Mouse (Mus musculus): ENCODE data around the gene Nmu. TPM values are rescaled to one million over a fixed set of nuclear protein-coding genes. Genes with fewer than 3 reads are reported as not detected.

Gene Nmu
- polyA plus RNA-seq, 1 experiment, result 0.21 TPM

- DNase-seq (ENCODE audit: low read depth), result no peak
- TF ChIP-seq POLR2A (IDR thresholded peaks at IDR 0.05; ENCODE audit: borderline replicate concordance, extremely low read depth, insufficient read depth, insufficient read length, poor library complexity, severe bottlenecking) (no peak), CTCF (IDR thresholded peaks at IDR 0.05; ENCODE audit: borderline replicate concordance, extremely low read depth, insufficient read depth, insufficient read length) (no peak)
Measured at GRCm38 (mm10) chr5:76283890-76284289, 79.7 kb downstream of the Nmu start.

Other genes starting within 250 kb of the Nmu start
- gene Srd5a3, start 223.5 kb downstream of the Nmu start, polyA plus RNA-seq (2012; rRNA removed), result 13.6 and 14.2 TPM in 2 replicates
- 63.6 and 73.5 TPM in 2 replicates for gene Tmem165, start 179.9 kb downstream of the Nmu start, polyA plus RNA-seq (2012; rRNA removed)
- 13.6 and 16.3 TPM in 2 replicates for gene Clock, start 59.0 kb downstream of the Nmu start, polyA plus RNA-seq (2012; rRNA removed)
- not detected in 2 replicates for gene Pdcl2, start 32.6 kb downstream of the Nmu start, polyA plus RNA-seq (2012; rRNA removed)
- gene Gm7271, start 120.3 kb upstream of the Nmu start, polyA plus RNA-seq (2012; rRNA removed), result 0.27 TPM in 1 of 2 replicates, not detected in the other
- gene Exoc1, start 165.5 kb upstream of the Nmu start, polyA plus RNA-seq (2012; rRNA removed), result 97.5 and 99.5 TPM in 2 replicates
- 6.1 and 6.2 TPM in 2 replicates for gene Cep135, start 224.9 kb upstream of the Nmu start, polyA plus RNA-seq (2012; rRNA removed)

All from brain, embryonic 14.5 days (tissue).